Mouse (Mus musculus) kidney, postnatal 36 days (tissue): ENCODE measurements around the gene Ttll6.
A peak's percentile ranks its signal among the peaks of the same experiment; 100 is the strongest.
"Not testable (repeated sequence)": the region's sequence is repeated elsewhere in the genome, so short reads cannot be mapped to it uniquely, and the experiment has no call there.

ENCODE experiments used
- DNase-seq, 2 experiments: peaks; one replicate each; pipeline ENCODE4 v3.0.0; 2021 to 2022; ENCODE audit warnings: mixed read lengths in 2 of 2

Ttll6 gene

DNA sequence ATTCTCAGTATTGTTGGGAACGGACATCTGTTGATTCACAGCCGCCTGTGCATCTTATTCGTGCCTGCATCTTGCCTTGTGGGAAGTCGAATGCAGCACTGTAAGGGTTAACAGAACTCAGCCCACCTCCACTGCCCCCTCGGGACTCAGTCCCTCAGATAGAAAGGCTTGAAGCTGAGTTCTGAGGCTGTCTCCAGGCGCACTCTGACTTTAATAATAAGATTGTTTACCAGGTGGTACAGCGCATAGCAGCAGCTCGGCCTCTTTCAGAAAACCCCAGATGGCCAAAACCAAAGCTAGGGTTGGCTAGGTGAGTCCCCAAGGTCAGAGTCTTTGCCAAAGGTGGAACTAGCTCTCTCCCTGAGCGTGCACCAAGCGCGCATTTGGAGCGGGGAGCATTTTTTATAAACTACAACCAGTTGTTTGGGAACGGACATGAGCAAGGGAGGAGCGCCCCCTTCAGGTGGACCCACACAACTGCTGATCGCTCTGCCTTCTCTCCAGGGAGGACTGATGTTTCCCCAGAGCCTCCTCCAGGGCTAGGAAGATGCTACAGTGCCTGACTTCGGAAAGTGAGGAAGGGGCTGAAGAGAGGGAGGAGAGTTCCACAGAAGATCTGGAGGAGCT lies at the start of gene Ttll6:
Ttll6 (plus strand) TSS at position 548 of the 627 bp plus-strand sequence.
- peak; percentile 47 to 84 for DNase-seq

DNA sequence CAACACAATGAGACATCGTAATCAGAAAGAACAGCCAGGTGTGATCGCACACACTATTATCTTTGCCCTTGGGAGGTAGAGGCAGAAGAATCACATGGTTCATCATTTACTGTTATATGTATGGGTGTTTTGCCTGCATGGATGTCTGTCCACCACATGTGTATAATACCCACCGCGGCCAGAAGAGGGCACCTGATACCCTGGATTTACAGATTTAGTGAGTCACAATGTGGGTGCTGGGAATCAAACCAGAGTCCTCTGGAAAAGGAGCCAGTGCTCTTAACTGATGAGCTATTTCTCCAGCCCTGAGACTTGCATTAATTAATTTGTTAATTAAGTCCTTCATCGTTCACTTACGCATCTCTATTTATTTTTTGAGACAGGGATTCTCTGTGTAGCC lies 45.6 kb upstream of the Ttll6 start:
- no peak for DNase-seq

DNA sequence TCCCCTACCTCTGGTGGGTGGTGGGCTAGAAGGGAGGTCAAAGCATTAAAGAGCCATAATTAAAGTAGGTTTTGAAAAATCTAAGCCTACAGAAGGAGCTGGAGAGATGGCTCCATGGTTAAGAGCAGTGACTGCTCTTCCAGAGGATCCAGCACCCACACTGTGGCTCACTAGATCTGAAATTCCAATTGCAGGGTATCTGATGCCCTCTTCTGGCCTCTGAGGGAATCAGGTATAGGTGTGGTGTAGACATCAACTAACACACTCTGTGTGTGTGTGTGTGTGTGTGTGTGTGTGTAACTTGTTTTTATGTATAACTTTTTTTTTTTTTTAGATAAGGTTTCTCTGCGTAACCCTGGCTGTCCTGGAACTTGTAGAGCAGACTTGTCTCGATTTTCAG lies 42.5 kb upstream of the Ttll6 start:
- peak; percentile 43 to 61 for DNase-seq

DNA sequence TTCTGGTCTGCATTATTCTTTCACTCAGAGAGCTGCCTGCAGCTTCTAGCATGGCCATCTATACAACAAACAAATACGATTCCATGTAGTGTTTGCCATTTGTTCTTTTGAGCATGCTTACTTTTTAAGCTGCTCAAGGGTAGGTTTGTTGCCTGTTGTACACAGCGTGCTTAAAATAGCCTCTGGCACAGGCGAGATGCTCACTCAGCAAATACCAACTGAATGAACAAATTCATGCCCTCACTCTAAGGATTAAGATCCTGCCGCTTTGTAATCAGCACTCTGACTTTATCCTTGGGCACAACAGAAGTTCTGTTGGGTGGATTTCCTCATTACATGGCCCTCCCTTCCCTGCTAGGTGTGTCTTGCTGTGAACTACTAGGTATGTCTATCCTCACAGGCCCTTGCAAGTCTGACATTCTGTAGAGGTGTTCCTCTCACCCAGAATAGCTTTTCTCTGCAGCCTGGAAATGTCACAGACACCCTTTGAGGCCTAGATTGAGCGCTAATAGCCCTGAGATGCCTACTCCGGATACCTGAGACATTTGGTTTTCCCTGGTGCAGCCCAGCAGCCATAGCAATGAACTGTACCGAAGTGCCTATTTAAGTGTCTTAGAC lies 40.8 kb upstream of the Ttll6 start:
- peak in 1 of 2 experiments; percentile 24 for DNase-seq

DNA sequence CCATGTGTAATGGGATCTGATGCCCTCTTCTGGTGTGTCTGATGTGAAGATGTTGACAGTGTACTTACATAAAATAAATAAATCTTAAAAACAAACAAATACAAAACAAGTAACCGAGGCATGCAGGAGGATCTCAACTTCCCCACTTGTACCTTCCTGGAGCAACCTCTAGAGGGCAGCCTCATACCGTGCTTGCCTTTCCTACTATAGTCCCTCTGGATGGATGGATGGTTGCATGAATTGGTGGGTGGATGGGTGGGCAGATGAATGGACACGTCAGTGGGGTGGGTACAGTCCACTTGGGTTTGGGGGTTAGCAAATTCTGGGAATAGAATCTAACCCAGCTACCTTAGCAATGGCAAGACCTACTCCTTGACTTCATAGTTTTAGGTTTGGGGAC lies 40.2 kb upstream of the Ttll6 start:
- peak; percentile 36 to 73 for DNase-seq

DNA sequence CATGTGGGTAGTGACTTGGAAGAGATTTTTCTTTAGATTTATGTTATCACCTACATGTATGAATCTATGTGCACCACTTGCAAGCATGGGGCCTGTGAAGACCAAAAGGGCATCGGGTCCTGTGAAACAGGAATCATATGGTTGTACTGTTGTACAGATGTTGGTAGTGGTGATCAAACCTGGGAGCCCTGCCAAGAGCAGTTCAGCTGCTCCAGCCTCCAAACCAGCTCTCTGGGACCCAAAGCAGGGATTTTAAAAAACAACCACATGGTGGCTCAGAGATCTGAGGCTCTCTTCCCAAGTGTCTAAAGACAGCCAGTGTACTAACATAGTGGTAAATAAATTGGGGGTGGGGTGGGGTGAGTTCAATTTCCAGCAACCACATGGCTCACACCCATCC lies 25.2 kb upstream of the Ttll6 start:
- no peak for DNase-seq

DNA sequence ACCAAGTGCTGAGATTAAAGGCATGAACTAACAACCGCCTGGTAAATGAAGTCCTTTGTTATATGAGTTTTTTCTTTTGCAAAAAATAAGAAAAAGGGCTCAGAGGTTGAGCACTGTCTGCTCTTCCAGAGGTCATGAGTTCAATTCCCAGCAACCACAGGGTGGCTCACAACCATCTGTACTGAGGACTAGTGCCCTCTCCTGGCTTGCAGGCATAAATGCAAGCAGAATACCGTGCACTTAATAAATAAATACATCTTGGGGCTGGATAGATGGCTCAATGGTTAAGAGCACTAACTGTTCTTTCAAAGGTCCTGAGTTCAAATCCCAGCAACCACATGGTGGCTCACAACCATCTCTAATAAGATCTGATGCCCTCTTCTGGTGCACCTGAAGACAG lies 22.6 kb upstream of the Ttll6 start:
- not testable (repeated sequence) for DNase-seq

DNA sequence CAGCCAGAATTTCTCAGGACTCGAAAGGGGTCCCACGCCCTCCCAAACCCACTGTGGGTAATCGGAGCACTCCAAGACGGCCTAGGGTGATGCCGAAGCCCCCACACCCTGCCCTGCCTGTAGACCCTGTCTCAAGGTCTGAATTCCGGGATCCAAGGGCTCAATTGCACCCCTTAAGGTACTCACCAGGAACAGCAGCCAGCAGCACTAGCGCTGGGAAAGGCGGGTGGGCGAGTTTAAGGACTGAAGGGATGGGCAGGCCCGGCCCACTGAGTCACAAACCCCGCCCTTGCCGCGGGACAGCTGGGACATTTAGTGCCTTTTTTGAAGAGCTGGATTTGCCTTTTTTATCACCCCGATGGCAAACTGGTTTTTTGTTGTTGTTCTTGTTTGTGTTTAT lies 21.8 kb upstream of the Ttll6 start, which contains the start of gene Calcoco2:
Calcoco2 (minus strand) TSS at position 214 of the 400 bp plus-strand sequence.
- DNase-seq = no peak

DNA sequence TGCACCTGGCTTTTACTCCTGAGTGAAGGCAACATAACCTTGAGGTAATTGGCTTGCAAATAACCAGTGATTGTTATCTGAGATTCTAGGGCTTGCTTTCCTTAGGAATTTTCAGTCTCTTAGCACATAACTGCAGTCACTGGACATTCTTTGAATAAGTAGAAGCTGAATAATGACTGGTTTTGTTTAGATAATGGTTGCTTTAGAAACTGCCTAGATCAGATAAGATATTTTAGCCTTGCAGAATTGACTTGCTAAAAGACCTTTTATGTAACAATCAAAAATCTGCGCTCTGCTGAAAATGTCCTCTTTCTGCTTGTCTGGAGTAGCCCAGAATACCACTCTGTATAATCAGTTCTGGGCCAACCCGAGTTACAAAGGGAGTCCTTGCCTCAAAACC lies 19.5 kb upstream of the Ttll6 start:
- DNase-seq = no peak

DNA sequence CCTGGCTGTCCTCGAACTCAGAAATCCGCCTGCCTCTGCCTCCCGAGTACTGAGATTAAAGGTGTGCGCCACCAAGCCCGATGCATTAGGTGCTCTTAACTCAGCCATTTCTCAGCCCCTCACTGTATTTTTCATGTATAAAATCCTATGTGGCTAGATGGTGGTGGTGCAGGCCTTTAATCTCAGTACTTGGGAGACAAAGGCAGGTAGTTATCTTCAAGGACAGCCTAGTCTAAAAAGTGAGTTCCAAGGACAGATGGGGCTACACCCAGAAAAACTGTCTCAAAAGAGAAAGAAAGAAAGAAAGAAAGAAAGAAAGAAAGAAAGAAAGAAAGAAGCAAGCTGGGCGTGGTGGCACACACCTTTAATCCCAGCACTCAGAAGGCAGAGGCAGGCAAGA lies 18.2 kb upstream of the Ttll6 start:
- no peak for DNase-seq

DNA sequence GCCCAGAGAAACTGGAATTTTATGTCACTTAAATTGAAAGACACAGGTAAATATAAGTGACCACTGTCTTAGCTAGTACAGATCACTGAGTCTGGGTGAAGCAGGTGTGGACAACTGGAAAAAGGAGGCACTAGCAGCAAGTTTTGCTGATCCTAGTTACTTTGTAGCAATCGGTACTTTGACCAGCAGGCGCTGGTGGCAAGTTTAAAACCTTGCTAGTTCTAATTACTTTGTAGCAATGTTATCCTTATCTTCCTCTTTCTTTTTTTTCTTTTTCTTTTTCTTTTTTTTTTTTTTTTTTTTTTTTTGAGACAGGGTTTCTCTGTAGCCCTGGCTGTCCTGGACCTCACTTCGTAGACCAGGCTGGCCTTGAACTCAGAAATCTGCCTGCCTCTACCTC lies 17.5 kb upstream of the Ttll6 start:
- DNase-seq = no peak

DNA sequence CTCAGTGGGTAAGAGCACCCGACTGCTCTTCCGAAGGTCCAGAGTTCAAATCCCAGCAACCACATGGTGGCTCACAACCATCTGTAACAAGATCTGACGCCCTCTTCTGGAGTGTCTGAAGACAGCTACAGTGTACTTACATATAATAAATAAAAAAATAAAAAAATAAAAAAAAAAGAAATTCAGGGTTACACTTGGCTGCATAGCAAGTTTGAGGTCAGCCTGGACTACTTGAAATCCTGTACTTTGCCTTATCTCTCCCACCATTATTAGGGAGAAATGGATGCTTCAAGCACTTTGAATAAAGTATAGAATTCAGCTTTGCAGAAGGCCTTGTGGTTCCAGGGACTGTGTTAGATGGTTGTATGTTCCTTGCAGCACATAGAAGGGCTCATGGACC lies 16.7 kb upstream of the Ttll6 start:
- DNase-seq = not testable (repeated sequence)

DNA sequence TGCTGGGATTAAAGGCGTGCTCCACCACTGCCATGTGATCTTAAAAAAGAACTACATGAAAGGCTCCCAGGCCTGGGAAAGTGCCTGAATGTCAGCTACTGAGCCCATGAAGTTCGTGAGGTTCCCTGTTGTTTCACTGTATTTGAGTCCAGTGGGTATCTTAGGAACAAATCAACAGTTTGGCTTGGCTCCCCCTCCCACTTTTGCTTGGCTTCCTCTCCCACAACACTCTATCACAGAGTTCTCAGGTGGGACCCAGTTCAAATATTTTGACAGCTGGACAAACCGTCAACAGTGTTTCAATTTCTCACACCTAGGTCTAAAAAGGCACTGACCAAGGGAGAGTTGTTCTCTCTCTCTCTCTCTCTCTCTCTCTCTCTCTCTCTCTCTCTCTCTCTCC lies 14.2 kb upstream of the Ttll6 start:
- no peak for DNase-seq

DNA sequence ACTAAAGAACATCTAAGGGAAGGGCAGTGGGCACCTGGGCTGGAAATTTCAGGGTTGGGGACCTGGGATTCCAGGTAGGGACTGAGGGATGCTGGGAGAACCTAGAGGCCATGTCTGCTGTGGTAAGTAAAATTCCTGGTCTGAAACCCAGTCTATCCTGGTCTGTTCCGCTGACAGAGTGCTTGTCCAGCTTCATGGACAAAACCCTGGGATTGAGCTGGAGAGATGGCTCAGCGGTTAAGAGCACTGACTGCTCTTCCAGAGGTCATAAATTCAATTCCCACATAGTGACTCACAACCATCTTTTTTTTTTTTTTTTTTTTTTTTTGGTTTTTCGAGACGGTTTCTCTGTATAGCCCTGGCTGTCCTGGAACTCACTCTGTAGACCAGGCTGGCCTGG lies 10.8 kb upstream of the Ttll6 start:
- DNase-seq = not testable (repeated sequence)

DNA sequence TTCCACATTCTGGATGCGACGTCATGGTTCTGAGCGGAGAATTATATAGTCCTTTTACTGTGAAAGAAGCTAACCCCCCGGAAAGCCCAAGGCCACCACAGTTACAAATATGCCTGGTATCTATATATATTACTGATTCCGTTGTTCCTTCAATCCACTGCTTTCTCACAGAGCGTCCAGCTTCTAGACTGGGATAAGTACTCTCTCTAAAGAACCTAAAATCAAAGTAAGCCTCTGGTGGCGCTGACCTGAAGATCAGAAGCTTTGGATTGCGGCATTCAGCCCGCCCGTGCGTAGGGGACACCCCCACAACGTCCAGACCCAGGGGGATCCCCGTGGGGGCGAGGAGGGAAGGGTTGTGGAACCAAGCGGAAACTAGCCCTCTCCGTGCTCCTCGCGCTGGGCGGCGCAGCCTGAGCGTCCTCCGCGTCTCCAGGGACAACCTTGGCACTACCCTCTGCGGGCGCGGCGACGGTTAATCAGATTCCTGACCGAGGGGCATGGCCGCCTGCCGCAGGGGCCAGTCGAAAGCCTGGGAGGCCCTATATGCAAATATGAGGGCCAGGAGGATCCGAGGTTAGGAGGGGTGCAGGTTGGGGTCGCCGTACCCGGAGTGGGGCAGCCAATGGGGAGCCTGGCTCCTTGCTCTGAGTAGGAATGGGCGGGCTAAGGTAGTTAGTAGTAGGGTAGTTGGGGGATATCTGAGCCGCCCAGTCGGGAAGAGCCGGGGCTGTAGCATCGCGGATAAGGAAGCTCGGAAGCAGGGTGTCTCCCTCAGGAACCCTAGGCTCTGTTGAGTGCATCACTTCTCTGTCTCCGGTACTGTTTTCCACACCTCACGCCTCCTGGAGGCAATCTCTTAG lies 9.3 kb upstream of the Ttll6 start:
- peak in 1 of 2 experiments; percentile 51 for DNase-seq

DNA sequence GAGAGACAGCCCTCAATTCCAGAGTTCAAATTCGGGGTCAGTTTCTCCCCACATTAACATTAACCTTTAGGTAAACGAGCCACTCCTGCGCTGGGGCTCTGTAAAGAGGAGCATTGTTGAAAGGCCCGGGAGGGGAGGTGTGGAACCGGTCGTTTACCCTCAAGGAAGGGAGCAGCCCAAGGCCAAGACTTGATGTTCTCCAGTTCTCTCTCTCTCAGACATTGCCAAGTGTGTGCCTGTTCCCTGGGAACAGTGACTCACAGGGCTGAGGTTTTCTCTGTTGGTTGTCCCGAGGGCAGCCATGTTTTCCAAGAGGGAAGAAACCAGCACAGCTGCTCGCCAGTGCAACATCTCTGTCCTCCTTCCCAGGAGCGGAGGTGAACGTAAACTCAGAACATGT lies 3.0 kb upstream of the Ttll6 start:
- no peak for DNase-seq

DNA sequence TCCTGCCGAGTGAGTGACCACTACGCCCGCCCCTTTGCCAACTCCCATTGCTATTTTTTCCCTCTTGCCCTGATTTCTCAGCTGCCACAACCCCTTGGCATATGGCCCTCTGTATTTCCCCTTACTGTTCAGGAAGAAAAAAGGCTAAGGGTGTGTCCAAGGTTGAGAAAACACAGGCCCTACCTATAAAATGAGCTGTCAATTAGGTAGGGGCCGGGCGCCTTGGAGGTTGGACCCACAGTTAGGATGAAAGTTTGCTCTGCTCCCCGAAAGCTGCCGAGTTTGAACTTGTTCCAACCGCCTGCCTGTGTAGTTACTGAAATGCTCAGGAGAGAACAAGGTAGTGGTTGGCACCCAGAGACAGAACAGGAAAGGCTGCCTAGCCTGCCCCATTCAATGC lies 2.3 kb downstream of the Ttll6 start:
- no peak for DNase-seq

DNA sequence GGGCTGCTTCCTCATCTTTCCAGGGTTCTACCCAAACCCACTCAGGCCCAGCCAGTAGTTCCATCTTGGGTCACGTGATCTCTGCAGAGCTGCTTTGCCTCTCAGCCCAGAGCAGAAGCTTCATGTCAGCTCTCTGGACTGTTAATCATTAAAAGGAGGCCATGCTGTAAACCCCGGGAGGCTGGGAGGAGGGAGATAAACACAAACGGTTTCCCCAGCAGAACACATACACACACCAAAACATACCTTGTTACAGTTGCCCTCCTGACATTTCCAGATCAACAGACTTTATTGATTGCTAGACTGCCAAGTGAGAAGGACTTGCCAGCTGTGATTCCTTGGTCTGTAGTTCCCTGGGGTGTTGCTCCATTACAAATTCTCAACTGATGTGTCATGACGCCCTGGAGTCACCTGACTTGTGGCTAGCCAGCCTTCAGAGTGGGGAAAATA lies 7.2 kb downstream of the Ttll6 start:
- peak; percentile 60 to 76 for DNase-seq

DNA sequence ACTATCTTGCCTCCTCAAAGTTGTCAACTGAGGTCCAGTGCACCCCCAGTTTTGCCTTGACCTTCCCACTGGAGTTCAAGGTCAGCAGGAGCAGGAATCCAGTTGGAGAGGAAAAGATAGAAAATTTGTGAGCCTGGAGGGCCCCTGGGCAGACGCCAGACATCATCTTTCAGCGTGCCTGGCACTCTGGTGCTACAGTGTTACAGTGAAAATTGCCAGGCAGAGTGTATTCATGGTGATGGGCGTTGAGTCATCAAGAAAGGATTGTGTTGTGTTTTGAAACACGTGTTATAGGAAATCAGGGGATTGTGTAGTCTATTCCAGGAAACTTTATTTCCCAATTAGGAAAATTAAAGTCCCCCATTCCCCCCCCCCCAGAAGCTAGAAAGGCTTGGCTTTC lies 10.2 kb downstream of the Ttll6 start:
- no peak for DNase-seq

DNA sequence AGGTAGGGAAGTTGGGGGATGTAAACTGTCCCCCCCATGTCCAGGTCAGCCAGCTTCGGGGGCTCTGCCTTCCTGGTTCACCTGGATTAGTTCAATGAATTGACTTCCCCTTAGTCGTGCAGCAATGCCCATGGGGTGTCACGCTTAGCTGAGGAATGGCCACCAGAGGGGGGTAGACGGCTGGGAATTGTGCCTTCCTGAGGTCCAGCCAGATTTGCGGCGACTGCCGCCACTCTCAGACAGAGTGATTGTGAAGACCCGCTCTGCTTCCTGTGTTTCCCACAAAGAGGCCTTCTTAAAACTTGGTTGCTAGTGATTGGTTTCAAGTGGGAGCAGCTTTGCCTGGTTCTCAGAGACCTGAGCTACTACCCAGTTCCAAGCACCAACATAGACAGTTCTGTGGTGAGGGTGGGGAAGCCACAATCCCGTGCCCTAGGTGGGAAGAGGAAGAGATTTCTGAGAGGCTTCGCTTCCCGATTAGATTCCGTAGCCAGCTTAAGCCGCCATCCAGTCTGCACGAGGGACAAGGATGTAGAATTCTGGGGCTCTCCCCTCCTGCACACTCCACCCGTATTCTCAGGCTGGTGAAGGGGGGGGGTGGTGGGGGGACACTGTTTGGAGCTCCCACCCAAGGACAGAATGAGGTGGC lies 12.2 kb downstream of the Ttll6 start:
- DNase-seq = peak; percentile 77 to 93

DNA sequence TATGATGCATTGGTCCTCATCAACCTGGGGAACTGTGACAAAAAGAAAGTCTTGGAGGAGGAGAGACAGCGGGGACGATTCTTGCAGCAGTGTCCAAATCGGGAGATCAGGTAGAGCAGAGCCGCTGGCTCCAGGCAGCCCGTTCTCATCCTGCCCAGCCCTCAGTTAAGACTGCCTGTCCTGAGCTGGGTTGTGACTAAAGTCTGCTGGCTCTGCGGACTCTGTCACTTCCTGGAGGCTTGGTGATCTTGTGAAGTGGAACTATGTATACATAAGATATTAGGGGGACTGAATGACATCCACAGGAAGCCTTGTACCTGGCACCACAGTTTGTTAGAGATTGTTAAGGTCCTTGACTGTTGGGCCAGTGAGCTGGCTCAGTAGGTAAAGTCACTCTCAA lies 13.9 kb downstream of the Ttll6 start:
- DNase-seq = no peak

DNA sequence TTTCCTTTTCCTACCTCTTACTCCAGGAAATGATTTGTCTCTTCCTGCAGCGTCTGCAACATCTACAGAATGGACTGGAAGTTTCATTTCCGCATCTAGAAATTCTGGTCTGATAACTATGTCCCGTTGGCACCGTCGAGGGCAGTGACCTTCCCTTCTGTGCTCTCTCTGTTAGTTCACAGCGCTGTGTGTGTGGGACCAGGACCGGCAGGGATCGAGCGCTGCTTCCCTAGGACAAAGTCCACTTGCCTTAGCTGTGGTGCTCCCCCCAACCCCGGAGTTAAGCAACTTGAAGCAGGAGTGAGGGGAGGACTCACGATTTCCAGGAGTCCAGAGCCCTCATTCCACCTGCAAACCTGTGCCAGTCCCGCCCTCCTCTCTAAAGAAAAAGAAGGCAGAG lies 31.2 kb downstream of the Ttll6 start:
- DNase-seq = no peak

DNA sequence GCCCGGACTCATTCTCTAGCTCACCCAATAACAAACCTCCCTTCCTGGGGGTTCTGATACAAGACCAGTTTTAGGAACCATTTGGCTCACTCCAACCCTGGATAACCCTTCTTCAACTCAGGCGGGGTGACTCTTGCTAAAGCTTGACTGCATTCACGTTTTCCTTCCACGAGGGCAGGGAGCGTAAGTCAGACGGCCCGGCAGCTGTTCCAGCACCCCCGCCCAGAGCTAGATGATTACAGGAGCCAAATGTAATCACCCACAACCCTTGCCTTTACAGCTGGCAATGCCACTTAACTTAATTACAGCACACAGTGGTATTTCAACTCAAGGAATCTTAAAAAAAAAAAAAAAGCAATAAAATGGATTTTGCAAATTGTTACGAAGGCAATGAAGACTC lies 34.5 kb downstream of the Ttll6 start:
- no peak for DNase-seq
